Mouse (Mus musculus): ENCODE data around the gene Cttnbp2nl.

The Cttnbp2nl gene

GRCm38 (mm10) chr3:105052937-105053697, at the start of gene Cttnbp2nl:
TSS of gene Cttnbp2nl (minus strand) at chr3:105053146.
- DNase-seq, result peak; percentile 98

GRCm38 (mm10) chr3:105100270-105100589, 47.3 kb upstream of the Cttnbp2nl start:
- DNase-seq, result no peak

GRCm38 (mm10) chr3:105099526-105100269, 46.8 kb upstream of the Cttnbp2nl start:
- DNase-seq, result no peak

- DNase-seq, result no peak
These were observed 44.6 kb upstream of the Cttnbp2nl start for GRCm38 (mm10) chr3:105097581-105097980.

GRCm38 (mm10) chr3:105095026-105095425, 42.1 kb upstream of the Cttnbp2nl start:
- DNase-seq, result no peak

GRCm38 (mm10) chr3:105094448-105094847, 41.5 kb upstream of the Cttnbp2nl start:
- peak; percentile 18 for DNase-seq

GRCm38 (mm10) chr3:105092721-105093505, 40.0 kb upstream of the Cttnbp2nl start:
- no peak for DNase-seq

GRCm38 (mm10) chr3:105090981-105091380, 38.0 kb upstream of the Cttnbp2nl start:
- no peak for DNase-seq

GRCm38 (mm10) chr3:105090147-105090546, 37.2 kb upstream of the Cttnbp2nl start:
- no peak for DNase-seq

GRCm38 (mm10) chr3:105088638-105089037, 35.7 kb upstream of the Cttnbp2nl start:
- no peak for DNase-seq

- no peak for DNase-seq
These were observed 34.4 kb upstream of the Cttnbp2nl start for GRCm38 (mm10) chr3:105087344-105087743.

- peak; percentile 46 for DNase-seq
These were observed 25.4 kb upstream of the Cttnbp2nl start for GRCm38 (mm10) chr3:105078231-105078826.

GRCm38 (mm10) chr3:105075796-105076195, 22.9 kb upstream of the Cttnbp2nl start:
- no peak for DNase-seq

- DNase-seq, result no peak
These were observed 19.6 kb upstream of the Cttnbp2nl start for GRCm38 (mm10) chr3:105072536-105072935.

- no peak for DNase-seq
These were observed 18.3 kb upstream of the Cttnbp2nl start for GRCm38 (mm10) chr3:105071251-105071650.

GRCm38 (mm10) chr3:105070553-105070952, 17.6 kb upstream of the Cttnbp2nl start:
- DNase-seq, result no peak

- no peak for DNase-seq
These were observed 13.6 kb upstream of the Cttnbp2nl start, which contains the start of gene 4930564D02Rik for GRCm38 (mm10) chr3:105066544-105066943. TSS of gene 4930564D02Rik (plus strand) at chr3:105066844.

- no peak for DNase-seq
These were observed 9.7 kb upstream of the Cttnbp2nl start for GRCm38 (mm10) chr3:105062676-105063075.

GRCm38 (mm10) chr3:105061991-105062390, 9.0 kb upstream of the Cttnbp2nl start:
- no peak for DNase-seq

GRCm38 (mm10) chr3:105061496-105061895, 8.6 kb upstream of the Cttnbp2nl start:
- no peak for DNase-seq

GRCm38 (mm10) chr3:105060992-105061391, 8.0 kb upstream of the Cttnbp2nl start:
- DNase-seq, result no peak

- no peak for DNase-seq
These were observed 7.0 kb upstream of the Cttnbp2nl start for GRCm38 (mm10) chr3:105059911-105060310.

All from cerebellum, adult 11 months (tissue).